Mouse (Mus musculus) thymus, adult 2 months (tissue): ENCODE measurements around the gene Glis3.

Experiments
- CTCF ChIP-seq: fragments of 200-500 bp; IDR thresholded peaks from 2 replicates; pipeline ENCODE4 v1.5.1; 2012; ENCODE audit warnings: mild to moderate bottlenecking, control low read depth, low read length, moderate library complexity, borderline replicate concordance; ENCODE audit not compliant: control insufficient read depth, poor library complexity, insufficient read depth; ENCODE audit errors: extremely low read depth
- POLR2A ChIP-seq: fragments of 200-500 bp; IDR thresholded peaks from 2 replicates; pipeline ENCODE4 v1.6.1; 2012; ENCODE audit warnings: mild to moderate bottlenecking, low read length, control low read depth, moderate library complexity; ENCODE audit not compliant: control insufficient read depth, poor library complexity, insufficient read depth; ENCODE audit errors: extremely low read depth

- TF ChIP-seq CTCF (no peak), POLR2A (no peak)
These were observed 176.9 kb downstream of the Glis3 start for GRCm38 (mm10) chr19:28503011-28503410.
